ENCODE assay signal across 11 mouse cellular contexts in the genomic region with DNA sequence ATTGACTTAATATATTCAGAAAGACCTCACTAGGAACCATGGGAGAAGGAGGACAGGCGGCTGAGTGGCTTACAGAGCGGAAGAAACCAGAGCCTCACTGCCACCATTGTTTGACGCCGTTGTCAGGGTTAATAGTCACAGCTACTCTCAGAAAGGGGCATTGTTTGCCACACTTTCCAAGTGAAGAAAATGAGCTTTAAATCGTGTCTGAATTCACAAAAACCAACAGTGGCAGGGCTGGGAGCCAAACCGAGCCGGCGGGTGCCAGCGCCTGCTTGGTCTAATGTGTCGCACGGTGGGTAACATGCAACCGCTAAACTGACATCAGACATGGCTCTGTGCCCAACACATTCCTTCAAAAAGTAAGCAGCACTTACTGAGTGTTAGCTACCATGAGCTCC.
DNase-seq lines count a peak whose midpoint lies in the region; ATAC-seq lines count a peak whose summit lies in the region.
"Had no signal": no experiment of that assay in that cellular context is flagged by ENCODE, and none has a peak within 500 bp of the region (broad histone marks: within the 10 kb centered on the region; RNA-seq: fewer than 3 reads in every experiment).

No protein-coding gene starts in this region.

- no peaks in the 10 kb centered on the region for H3K4me1 ChIP-seq in embryonic facial prominence, embryonic 14.5 days (ENCODE audit: control insufficient read depth, insufficient read depth, low read length)
- peaks cover 8% of the 10 kb centered on the region; the same call in 1 of the 2 replicates for H3K4me1 ChIP-seq in lung, embryonic 16.5 days (replicated peaks; ENCODE audit: control insufficient read depth, insufficient read depth, low read length)
- H3K4me1 ChIP-seq: heart, embryonic 15.5 days; megakaryocyte, embryonic 14.5 days had no signal

- 49% methylated on average over 12 of the region's 12 CpGs for WGBS in embryonic facial prominence, embryonic 14.5 days
- WGBS in lung, embryonic 16.5 days, result 44% methylated on average over 12 of the region's 12 CpGs

- H3K9me3 ChIP-seq in embryonic facial prominence, embryonic 14.5 days (ENCODE audit: control insufficient read depth, low read length), result no peaks in the 10 kb centered on the region
- no peaks in the 10 kb centered on the region for H3K9me3 ChIP-seq in lung, embryonic 16.5 days (ENCODE audit: control insufficient read depth, low read length)
- H3K9me3 ChIP-seq: G1E; heart, embryonic 15.5 days; megakaryocyte, embryonic 14.5 days had no signal

- DNase-seq in left cerebral cortex, postnatal 4 days, result peak; percentile 65
- DNase-seq in left cerebral cortex, adult 9 months (ENCODE audit: low spot score in 2 of 2), result no peak
- peak; percentile 92 for DNase-seq in Muller cell, postnatal 12 days (ENCODE audit: inconsistent ontology term)
- DNase-seq in embryonic facial prominence, embryonic 14.5 days (ENCODE audit: low spot score), result peak; percentile 87
- no peak for DNase-seq in urinary bladder, postnatal 10 days (ENCODE audit: low spot score)
- no peak for DNase-seq in spleen, adult 12 weeks (ENCODE audit: low spot score)

- no peak overlapping the region for H3K4me3 ChIP-seq in embryonic facial prominence, embryonic 14.5 days (ENCODE audit: low read depth, low read length)
- H3K4me3 ChIP-seq in lung, embryonic 16.5 days (ENCODE audit: low read length), result no peak overlapping the region
- H3K4me3 ChIP-seq: heart, embryonic 15.5 days; megakaryocyte, embryonic 14.5 days had no signal

- intact Hi-C loops in left cerebral cortex, postnatal 4 days (cut with DNase I), result no loop called here

- peak overlapping the region; percentile 15; the same call in 1 of the 2 replicates for H3K4me2 ChIP-seq in embryonic facial prominence, embryonic 14.5 days (ENCODE audit: low read depth, low read length)
- H3K4me2 ChIP-seq in lung, embryonic 16.5 days (ENCODE audit: low read depth, low read length), result peak overlapping the region; percentile 6; the same call in 1 of the 2 replicates
- H3K4me2 ChIP-seq: heart, embryonic 15.5 days had no signal

- no peaks in the 10 kb centered on the region for H3K36me3 ChIP-seq in embryonic facial prominence, embryonic 14.5 days (ENCODE audit: control insufficient read depth, insufficient read depth, low read length)
- no peaks in the 10 kb centered on the region for H3K36me3 ChIP-seq in lung, embryonic 16.5 days (ENCODE audit: control insufficient read depth, insufficient read depth, low read length)
- H3K36me3 ChIP-seq: G1E; heart, embryonic 15.5 days had no signal

- H3K27me3 ChIP-seq in embryonic facial prominence, embryonic 14.5 days (replicated peaks; ENCODE audit: control insufficient read depth, insufficient read depth, low read length), result no peaks in the 10 kb centered on the region
- no peaks in the 10 kb centered on the region for H3K27me3 ChIP-seq in lung, embryonic 16.5 days (ENCODE audit: control insufficient read depth, insufficient read depth, low read depth, low read length)
- H3K27me3 ChIP-seq: heart, embryonic 15.5 days had no signal

- no peak overlapping the region for H3K9ac ChIP-seq in embryonic facial prominence, embryonic 14.5 days (ENCODE audit: low read depth, low read length)
- H3K9ac ChIP-seq in lung, embryonic 16.5 days (ENCODE audit: low read length), result no peak overlapping the region
- H3K9ac ChIP-seq: heart, embryonic 15.5 days had no signal

- no peak overlapping the region for H3K27ac ChIP-seq in embryonic facial prominence, embryonic 14.5 days (replicated peaks; ENCODE audit: low read depth, low read length)
- no peak overlapping the region for H3K27ac ChIP-seq in lung, embryonic 16.5 days (ENCODE audit: low read length)
- H3K27ac ChIP-seq: heart, embryonic 15.5 days; kidney, postnatal 0 days had no signal

- ATAC-seq in embryonic facial prominence, embryonic 14.5 days (ENCODE audit: low read depth), result peak; percentile 88
- peak; percentile 79 for ATAC-seq in lung, embryonic 16.5 days (ENCODE audit: low read depth)

Comparison
In these comparisons a context has a peak if more than half of its experiments do, and no peak if none do; other contexts are left out.
1. DNase-seq: peak in left cerebral cortex, postnatal 4 days (single experiment), Muller cell, postnatal 12 days (single experiment) and embryonic facial prominence, embryonic 14.5 days (single experiment); none in left cerebral cortex, adult 9 months (0 of 2), urinary bladder, postnatal 10 days (single experiment) and spleen, adult 12 weeks (single experiment).